Mouse (Mus musculus) CH12.LX (cell line): ENCODE results near the gene Grk3. TPM values are rescaled to one million over a fixed set of nuclear protein-coding genes. Genes with fewer than 3 reads are reported as not detected.

Source experiments
- DNase-seq: peaks from one replicate; pipeline ENCODE4 v3.0.0-alpha.2; 2013; ENCODE audit errors: extremely low read depth
- H3K27ac ChIP-seq: 2 replicates; pipeline ENCODE4 v1.5.1; 2012; ENCODE audit warnings: low read depth, mild to moderate bottlenecking, control low read depth, moderate library complexity; ENCODE audit not compliant: insufficient read depth
- H3K27me3 ChIP-seq: replicated peaks from 2 replicates; pipeline ENCODE3; 2012; ENCODE audit warnings: inconsistent platforms
- H3K36me3 ChIP-seq, 2 experiments: replicated peaks in 1 of 2; 2 replicates each; pipeline versions ENCODE3 to v1.6.1; 2012; ENCODE audit warnings: inconsistent platforms in 1 of 2, low read length in 1 of 2, mild to moderate bottlenecking in 1 of 2, mixed read lengths in 1 of 2, moderate library complexity in 1 of 2; ENCODE audit not compliant: control insufficient read depth in 1 of 2, insufficient read depth in 1 of 2
- H3K4me1 ChIP-seq, 2 experiments: 2 replicates each; pipeline ENCODE4 v1.6.1; 2012; ENCODE audit warnings: inconsistent platforms in 1 of 2, moderate library complexity in 1 of 2; ENCODE audit not compliant: insufficient read depth in 2 of 2, control insufficient read depth in 1 of 2
- H3K4me2 ChIP-seq: 2 replicates; pipeline ENCODE4 v1.6.1; 2012; ENCODE audit warnings: low read depth, mild to moderate bottlenecking, control low read depth; ENCODE audit not compliant: poor library complexity, insufficient read depth, severe bottlenecking
- H3K4me3 ChIP-seq, 3 experiments: fragments of 150-350 bp in 1 of 3; sonication (generic) in 1 of 3; replicated peaks in 1 of 3; 2 replicates each; pipeline versions ENCODE3 to v1.5.1; 2011 to 2012; ENCODE audit warnings: low read depth in 2 of 3, low read length in 2 of 3, mild to moderate bottlenecking in 2 of 3, moderate library complexity in 2 of 3, control low read depth in 1 of 3, improper control_type of control experiment in 1 of 3, inconsistent platforms in 1 of 3, mixed read lengths in 1 of 3; ENCODE audit not compliant: poor library complexity in 1 of 3
- H3K79me2 ChIP-seq: replicated peaks from 2 replicates; pipeline ENCODE4 v1.6.1; 2012; ENCODE audit warnings: mild to moderate bottlenecking, moderate library complexity; ENCODE audit not compliant: control insufficient read depth, poor library complexity, insufficient read depth, severe bottlenecking; ENCODE audit errors: extremely low read depth
- H3K9ac ChIP-seq: 2 replicates; pipeline ENCODE4 v1.6.1; 2012; ENCODE audit warnings: low read depth, mild to moderate bottlenecking, control low read depth, moderate library complexity; ENCODE audit not compliant: insufficient read depth
- H3K9me3 ChIP-seq: replicated peaks from 2 replicates; pipeline ENCODE3; 2012; ENCODE audit warnings: low read length, inconsistent platforms, mixed read lengths
- CHD2 ChIP-seq: IDR thresholded peaks from 2 replicates; pipeline ENCODE4 v1.6.1; 2011; ENCODE audit warnings: low read length, improper control_type of control experiment
- CTCF ChIP-seq, 2 experiments: IDR thresholded peaks in 1 of 2; conservative IDR thresholded peaks in 1 of 2; 2 replicates each; pipeline ENCODE4 v1.5.1; 2011 to 2012; ENCODE audit warnings: low read depth in 2 of 2, low read length in 2 of 2, improper control_type of control experiment in 1 of 2, inconsistent platforms in 1 of 2, mild to moderate bottlenecking in 1 of 2, moderate library complexity in 1 of 2
- E2F4 ChIP-seq: IDR thresholded peaks from 2 replicates; pipeline ENCODE4 v1.6.1; 2011; ENCODE audit warnings: low read depth, low read length, improper control_type of control experiment; ENCODE audit not compliant: insufficient replicate concordance
- EP300 ChIP-seq: IDR thresholded peaks from 2 replicates; pipeline ENCODE4 v1.6.1; 2011; ENCODE audit warnings: low read length, improper control_type of control experiment
- ETS1 ChIP-seq: conservative IDR thresholded peaks from 2 replicates; pipeline ENCODE4 v1.6.1; 2012; ENCODE audit warnings: low read depth, mild to moderate bottlenecking, inconsistent platforms, low read length, improper control_type of control experiment, moderate library complexity
- HCFC1 ChIP-seq: IDR thresholded peaks from 2 replicates; pipeline ENCODE4 v1.6.1; 2012; ENCODE audit warnings: low read depth, mild to moderate bottlenecking, inconsistent platforms, low read length, improper control_type of control experiment
- IRF4 ChIP-seq: IDR thresholded peaks from 2 replicates; pipeline ENCODE4 v1.6.1; 2014; ENCODE audit warnings: low read depth, mild to moderate bottlenecking, inconsistent platforms, low read length, improper control_type of control experiment
- JUN ChIP-seq: IDR thresholded peaks from 2 replicates; pipeline ENCODE4 v1.6.1; 2011; ENCODE audit warnings: low read depth, mild to moderate bottlenecking, low read length, improper control_type of control experiment, moderate library complexity; ENCODE audit not compliant: insufficient read depth
- MAFK ChIP-seq: IDR thresholded peaks from 2 replicates; pipeline ENCODE4 v1.6.1; 2011; ENCODE audit warnings: low read length, improper control_type of control experiment; ENCODE audit not compliant: insufficient replicate concordance
- MAX ChIP-seq: IDR thresholded peaks from 2 replicates; pipeline ENCODE4 v1.6.1; 2011; ENCODE audit warnings: low read length, improper control_type of control experiment
- MEF2A ChIP-seq: IDR thresholded peaks from 2 replicates; pipeline ENCODE4 v1.6.1; 2014; ENCODE audit warnings: low read depth, mild to moderate bottlenecking, inconsistent platforms, low read length, improper control_type of control experiment, borderline replicate concordance
- MYC ChIP-seq: IDR thresholded peaks from 2 replicates; pipeline ENCODE4 v1.6.1; 2011; ENCODE audit warnings: low read depth, mild to moderate bottlenecking, improper control_type of control experiment, low read length
- NELFE ChIP-seq: IDR thresholded peaks from 2 replicates; pipeline ENCODE4 v1.6.1; 2011; ENCODE audit warnings: low read depth, low read length, improper control_type of control experiment
- POLR2AphosphoS2 ChIP-seq: IDR thresholded peaks from 2 replicates; pipeline ENCODE4 v1.6.1; 2011; ENCODE audit warnings: low read depth, low read length, improper control_type of control experiment
- RCOR1 ChIP-seq: conservative IDR thresholded peaks from 2 replicates; pipeline ENCODE4 v1.6.1; 2012; ENCODE audit warnings: low read depth, mild to moderate bottlenecking, inconsistent platforms, low read length, improper control_type of control experiment
- SMC3 ChIP-seq: IDR thresholded peaks from 2 replicates; pipeline ENCODE4 v1.6.1; 2011; ENCODE audit warnings: low read depth, low read length, improper control_type of control experiment
- UBTF ChIP-seq: IDR thresholded peaks from 2 replicates; pipeline ENCODE4 v1.6.1; 2012; ENCODE audit warnings: low read depth, mild to moderate bottlenecking, inconsistent platforms, low read length, improper control_type of control experiment, moderate library complexity
- USF1 ChIP-seq: IDR thresholded peaks from 2 replicates; pipeline ENCODE4 v1.6.1; 2014; ENCODE audit warnings: low read depth, mild to moderate bottlenecking, inconsistent platforms, low read length, improper control_type of control experiment
- USF2 ChIP-seq: conservative IDR thresholded peaks from 2 replicates; pipeline ENCODE4 v1.6.1; 2011; ENCODE audit warnings: low read depth, low read length, improper control_type of control experiment
- ZKSCAN1 ChIP-seq: IDR thresholded peaks from 2 replicates; pipeline ENCODE4 v1.6.1; 2012; ENCODE audit warnings: low read depth, inconsistent platforms, low read length, improper control_type of control experiment, borderline replicate concordance
- ZNF384 ChIP-seq: IDR thresholded peaks from 2 replicates; pipeline ENCODE4 v1.6.1; 2012; ENCODE audit warnings: low read depth, low read length, improper control_type of control experiment, inconsistent platforms
- dilution Hi-C: fragments of 300-500 bp; cut with MboI; formaldehyde crosslinking; loops from 2 replicates; pipeline ENCODE4 v1.14.3; 2020; ENCODE audit warnings: low sequenced_read_pairs; ENCODE audit not compliant: extremely low pct_unique_long_range_greater_than_20kb, extremely low pct_ligation_motif_present
- in situ Hi-C: fragments of 300-500 bp; cut with MboI; formaldehyde crosslinking; loops from 3 replicates; pipeline ENCODE4 v1.14.3; 2019; ENCODE audit warnings: low sequenced_read_pairs, low pct_ligation_motif_present, low pct_unique_long_range_greater_than_20kb, mixed read lengths
- polyA plus RNA-seq: library from polyadenylated mRNA; unstranded; fragments of >175 nt; gene quantifications from 2 replicates; pipeline ENCODE4 v1.2.1, GENCODE M21; 2012; ENCODE audit warnings: low read depth; ENCODE audit not compliant: insufficient read length
- total RNA-seq, 2 experiments: library from RNA; depleted of rRNA; stranded (reverse); fragments of 300-350 nt in 1 of 2; fragments of >200 nt in 1 of 2; gene quantifications; 2 replicates each; pipeline ENCODE4 v1.2.3; 2012 to 2014

The Grk3 gene
- total and polyA plus RNA-seq, 3 experiments: not detected

DNA sequence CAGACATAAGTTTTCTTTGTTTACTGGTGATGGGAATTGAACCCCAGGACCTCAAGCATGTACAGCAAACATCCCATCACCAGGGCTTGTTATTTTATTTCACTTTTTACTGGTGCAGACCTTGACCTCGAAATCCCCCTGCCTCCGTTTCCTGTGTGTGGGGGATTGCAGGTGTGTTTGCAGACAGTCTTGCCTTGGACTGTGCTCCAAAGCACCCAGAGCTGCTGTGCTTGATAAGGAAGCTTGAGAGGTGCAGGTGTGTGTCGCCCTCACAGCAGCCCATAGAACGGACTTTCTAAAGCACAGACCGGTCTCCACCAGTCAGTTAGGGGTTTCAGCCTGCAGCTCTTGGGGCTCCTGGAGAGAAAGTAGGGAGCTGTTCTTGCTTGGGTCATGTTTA lies 11.1 kb upstream of the Grk3 start:
- H3K4me3 ChIP-seq: no peak overlapping the region
- no peak overlapping the region for H3K9ac ChIP-seq
- H3K27ac ChIP-seq: no peak overlapping the region
- no peak for DNase-seq
- no peaks in the 10 kb centered on the region for H3K27me3 ChIP-seq
- no peaks in the 10 kb centered on the region for H3K4me1 ChIP-seq
- TF ChIP-seq MEF2A: no peak
- TF ChIP-seq SMC3: no peak
- TF ChIP-seq, all 38 proteins: peak for 0
- Histone ChIP-seq H3K4me2 (no peak overlapping the region), H3K9me3 (peaks cover 59% of the 10 kb centered on the region), H3K79me2 (no peaks in the 10 kb centered on the region), H3K36me3 (no peaks in the 10 kb centered on the region)
- in situ Hi-C loops: loop anchor here (25.0 kb wide), 1 partner anchor 789 kb away; no protein-coding TSS in a partner anchor
- dilution Hi-C loops: no loop called here

- dilution Hi-C loops: no loop called here
Observed at GRCm38 (mm10) chr5:113024154-113024764, 8.7 kb upstream of the Grk3 start.

GRCm38 (mm10) chr5:113018190-113018589 lies 2.6 kb upstream of the Grk3 start:
- Histone ChIP-seq H3K4me1 (no peaks in the 10 kb centered on the region), H3K9ac (no peak overlapping the region), H3K27me3 (no peaks in the 10 kb centered on the region), H3K27ac (no peak overlapping the region), H3K36me3 (no peaks in the 10 kb centered on the region), H3K4me3 (no peak overlapping the region), H3K79me2 (no peaks in the 10 kb centered on the region), H3K9me3 (peaks cover 81% of the 10 kb centered on the region), H3K4me2 (no peak overlapping the region)
- dilution Hi-C loops: no loop called here
- in situ Hi-C loops: no loop called here
- DNase-seq: no peak
- TF ChIP-seq USF1 (no peak), ZKSCAN1 (no peak), CTCF (conservative IDR thresholded peaks at IDR 0.05 in 1 of 2, IDR thresholded peaks at IDR 0.05 in 1 of 2; ENCODE audit: low read depth in 2 of 2, low read length in 2 of 2) (no peak), USF2 (no peak), MAFK (no peak), EP300 (no peak), HCFC1 (no peak), ZNF384 (no peak), ETS1 (no peak), RCOR1 (no peak), MYC (no peak), UBTF (no peak), E2F4 (no peak), IRF4 (no peak), NELFE (no peak), MAX (no peak), JUN (no peak), CHD2 (no peak), POLR2AphosphoS2 (no peak)

More at GRCm38 (mm10) chr5:113024154-113024764, 8.7 kb upstream of the Grk3 start:
- in situ Hi-C loops: no loop called here
- H3K4me2 ChIP-seq: no peak overlapping the region
- H3K4me3 ChIP-seq: no peak overlapping the region
- no peak for TF ChIP-seq MAFK
- DNase-seq: no peak
- H3K79me2 ChIP-seq: no peaks in the 10 kb centered on the region
- no peaks in the 10 kb centered on the region for H3K36me3 ChIP-seq
- no peaks in the 10 kb centered on the region for H3K27me3 ChIP-seq
- no peaks in the 10 kb centered on the region for H3K4me1 ChIP-seq
- H3K9ac ChIP-seq: no peak overlapping the region
- no peak overlapping the region for H3K27ac ChIP-seq
- peaks cover 60% of the 10 kb centered on the region for H3K9me3 ChIP-seq
